Mouse (Mus musculus): ENCODE data around the gene Rrm1. TPM values are rescaled to one million over a fixed set of nuclear protein-coding genes. Genes with fewer than 3 reads are reported as not detected.

Gene Rrm1
- total RNA-seq, 1 experiment from 2014 or later = 50.5 TPM

- ATAC-seq (ENCODE audit: extremely low read depth, insufficient number of reproducible peaks, low FRiP score, poor library complexity, severe bottlenecking) = peak; percentile 60
These were observed 71.4 kb downstream of the Rrm1 start for GRCm38 (mm10) chr7:102512814-102513435.

DNA sequence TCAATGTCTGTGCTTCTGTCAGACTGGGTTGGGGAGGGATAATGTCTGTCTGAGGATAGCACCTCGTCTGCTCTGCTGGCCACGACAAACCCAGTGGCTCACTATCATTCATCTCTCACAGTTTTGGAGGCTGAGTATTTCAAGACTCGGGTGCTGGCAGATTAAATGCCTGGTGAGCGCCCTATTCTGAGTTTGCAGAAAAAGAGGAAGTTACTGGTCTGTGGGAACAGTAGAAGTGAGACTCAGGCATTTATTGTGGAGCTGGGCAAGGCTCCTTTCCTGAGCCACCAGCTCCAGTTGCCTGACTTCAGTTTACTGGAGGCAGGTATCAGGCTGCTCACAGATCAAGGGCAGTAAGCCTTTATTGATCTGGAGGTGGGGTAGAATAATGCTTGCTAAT is 72.6 kb downstream of the Rrm1 start:
- no peak for ATAC-seq (ENCODE audit: extremely low read depth, insufficient number of reproducible peaks, low FRiP score, poor library complexity, severe bottlenecking)

DNA sequence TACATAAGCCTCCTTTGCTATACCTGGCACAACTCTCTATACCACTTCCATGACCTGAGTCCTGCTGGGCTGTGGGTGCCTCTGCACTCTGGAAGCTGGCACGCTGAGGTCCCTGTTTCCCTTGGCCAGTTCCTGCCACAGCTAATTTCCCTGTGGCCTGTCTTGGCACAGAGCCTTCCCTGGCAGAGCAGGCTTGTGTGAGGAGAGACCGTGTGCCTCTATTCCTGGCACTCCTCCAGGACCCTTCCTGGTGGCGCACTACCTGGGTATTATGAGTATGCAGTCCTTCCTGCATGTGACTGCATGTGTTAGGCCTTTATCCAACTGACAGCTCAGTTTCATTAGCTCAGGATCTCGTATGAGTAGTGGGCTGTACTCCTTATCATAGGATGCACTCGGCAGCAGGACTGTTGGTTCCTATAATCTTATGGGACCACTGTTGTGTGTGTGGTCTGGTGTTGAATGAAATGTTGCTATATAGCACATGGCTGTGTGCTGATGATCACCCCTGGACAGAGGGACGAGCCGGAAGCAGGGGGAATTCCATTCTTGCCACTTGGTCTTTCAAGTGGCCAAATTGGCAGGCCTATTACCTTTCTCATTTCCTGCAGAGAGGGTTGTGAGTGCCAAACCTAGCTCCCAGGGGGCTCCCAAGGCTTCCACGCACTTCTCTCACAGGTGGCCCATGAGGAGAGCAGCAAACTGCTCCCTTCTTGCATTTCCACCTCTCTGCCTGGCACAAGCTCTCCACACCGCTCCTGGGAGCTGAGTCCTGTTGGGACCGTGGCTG is 75.0 kb downstream of the Rrm1 start:
- no peak for ATAC-seq (ENCODE audit: extremely low read depth, insufficient number of reproducible peaks, low FRiP score, poor library complexity, severe bottlenecking)

DNA sequence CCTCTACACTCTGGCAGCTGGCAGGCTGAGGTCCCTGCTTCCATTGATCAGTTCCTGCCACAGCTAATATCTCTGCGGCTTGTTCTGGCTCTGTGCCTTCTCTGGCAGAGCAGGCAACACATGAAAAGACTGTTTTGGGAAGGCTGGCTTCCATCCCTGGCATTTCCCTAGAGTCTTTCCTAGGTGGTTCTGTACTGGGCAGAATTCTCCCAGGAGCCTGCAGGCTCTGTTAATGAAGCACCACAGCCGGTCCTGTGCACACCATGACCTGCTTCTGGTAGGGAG is 75.5 kb downstream of the Rrm1 start:
- no peak for ATAC-seq (ENCODE audit: extremely low read depth, insufficient number of reproducible peaks, low FRiP score, poor library complexity, severe bottlenecking)

Other genes starting within 250 kb of the Rrm1 start
- 74.8 TPM in 2 replicates for gene Nup98, start 231.5 kb upstream of the Rrm1 start, total RNA-seq (2017)
- 32.1 and 32.8 TPM in 2 replicates for gene Pgap2, start 231.5 kb upstream of the Rrm1 start, total RNA-seq (2017)
- 118 and 127 TPM in 2 replicates for gene Rhog, start 185.6 kb upstream of the Rrm1 start, total RNA-seq (2017)
- gene Stim1, start 173.9 kb upstream of the Rrm1 start, total RNA-seq (2017) = 63.7 and 72.1 TPM in 2 replicates
- not detected in 2 replicates for gene Olfr543, start 40.0 kb downstream of the Rrm1 start, total RNA-seq (2017)
- not detected in 2 replicates for gene Olfr544, start 46.6 kb downstream of the Rrm1 start, total RNA-seq (2017)
- gene Olfr545, start 57.9 kb downstream of the Rrm1 start, total RNA-seq (2017) = not detected in 2 replicates
- not detected in 2 replicates for gene Olfr547, start 93.1 kb downstream of the Rrm1 start, total RNA-seq (2017)
- gene Olfr548-ps1, start 99.2 kb downstream of the Rrm1 start, total RNA-seq (2017) = not detected in 2 replicates
- not detected in 2 replicates for gene Olfr549, start 108.2 kb downstream of the Rrm1 start, total RNA-seq (2017)
- gene Trim21, start 123.8 kb downstream of the Rrm1 start, total RNA-seq (2017) = 48.9 and 65.3 TPM in 2 replicates
- gene Olfr550, start 129.7 kb downstream of the Rrm1 start, total RNA-seq (2017) = 0.12 TPM in 1 of 2 replicates, not detected in the other
- gene Olfr551, start 150.2 kb downstream of the Rrm1 start, total RNA-seq (2017) = not detected in 2 replicates
- gene Olfr552, start 156.1 kb downstream of the Rrm1 start, total RNA-seq (2017) = not detected in 2 replicates
- gene Olfr553, start 176.5 kb downstream of the Rrm1 start, total RNA-seq (2017) = not detected in 2 replicates
- 0.47 TPM in 1 of 2 replicates, not detected in the other for gene Olfr554, start 196.7 kb downstream of the Rrm1 start, total RNA-seq (2017)
- gene Olfr555, start 217.1 kb downstream of the Rrm1 start, total RNA-seq (2017) = not detected in 2 replicates
- gene Olfr556, start 223.2 kb downstream of the Rrm1 start, total RNA-seq (2017) = not detected in 2 replicates
- gene Trim68, start 245.6 kb downstream of the Rrm1 start, total RNA-seq (2017) = 10.6 and 12.5 TPM in 2 replicates